Mouse (Mus musculus): ENCODE measurements around the gene Olfr920.

DNA sequence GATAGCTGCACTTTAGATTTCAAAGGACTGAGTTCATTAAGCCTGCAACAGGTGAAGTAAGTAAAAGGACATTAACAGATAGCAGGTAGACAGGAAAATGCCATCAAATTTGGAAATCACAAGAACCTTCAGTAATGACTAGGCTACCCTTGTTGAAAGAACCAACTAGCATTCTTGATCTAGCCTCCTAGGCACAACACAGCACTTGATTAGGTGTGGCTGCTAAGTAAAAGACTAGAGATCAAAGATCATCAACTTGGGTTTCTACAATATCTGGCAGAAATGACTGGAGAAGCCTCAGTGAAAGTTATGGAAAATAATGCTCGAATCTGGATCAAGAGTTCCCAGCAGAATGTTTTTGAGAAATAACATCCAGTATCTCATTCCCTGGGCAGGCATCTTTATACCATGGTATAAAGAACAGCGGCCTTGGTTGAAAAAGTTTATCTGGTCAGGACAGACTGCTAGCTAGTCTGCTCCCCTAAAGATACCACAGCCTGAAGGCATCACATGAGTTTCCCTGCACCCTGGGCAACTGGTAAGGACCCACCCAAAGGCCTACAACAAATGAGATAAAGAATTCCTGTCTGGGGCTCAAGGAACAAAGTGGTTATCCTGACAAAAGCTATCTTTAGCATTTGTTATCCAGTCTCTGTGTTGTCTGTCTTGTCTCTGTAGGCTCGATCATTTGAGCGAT is 7.3 kb upstream of the Olfr920 start:
- TF ChIP-seq POLR2A (IDR thresholded peaks at IDR 0.05; ENCODE audit: low read depth, low read length) (no peak), CTCF (IDR thresholded peaks at IDR 0.05; ENCODE audit: borderline replicate concordance, insufficient read depth, low read length) (no peak)
